Mouse (Mus musculus) adrenal gland, postnatal 4 days (tissue): ENCODE results near the gene Tpk1. TPM values are rescaled to one million over a fixed set of nuclear protein-coding genes. Genes with fewer than 3 reads are reported as not detected.
"Not testable (repeated sequence)": the region's sequence is repeated elsewhere in the genome, so short reads cannot be mapped to it uniquely, and the experiment has no call there.

Experiments
- DNase-seq, 2 experiments: peaks; one replicate each; pipeline ENCODE4 v3.0.0; 2021 to 2022; ENCODE audit warnings: low spot score in 2 of 2, mixed read lengths in 2 of 2
- total RNA-seq, 2 experiments: library from RNA; stranded (reverse); gene quantifications; 2 replicates each; pipeline ENCODE4 v1.2.3; 2021

Gene Tpk1
- total RNA-seq, 2 experiments from 2014 or later = 11.8 to 18.5 TPM

DNA sequence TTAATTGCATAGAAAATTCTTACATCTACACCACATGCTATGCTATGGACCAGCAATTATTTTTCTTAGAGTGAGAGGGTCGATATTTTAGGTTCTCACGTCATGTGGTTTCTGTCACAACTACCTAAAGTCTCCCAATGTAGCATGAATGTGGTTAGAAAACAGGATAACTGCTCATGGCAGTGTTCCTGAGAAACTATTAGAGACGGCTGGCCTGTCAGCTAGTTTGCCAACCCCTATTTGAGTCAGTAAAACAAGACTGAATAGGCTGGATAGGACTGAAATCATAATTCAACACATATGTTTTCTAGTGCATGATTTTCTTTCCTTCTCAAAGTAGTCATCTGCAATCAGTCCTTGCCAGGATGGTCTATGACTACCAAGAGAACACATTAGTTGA, 137.1 kb downstream of the Tpk1 start:
- no peak for DNase-seq

DNA sequence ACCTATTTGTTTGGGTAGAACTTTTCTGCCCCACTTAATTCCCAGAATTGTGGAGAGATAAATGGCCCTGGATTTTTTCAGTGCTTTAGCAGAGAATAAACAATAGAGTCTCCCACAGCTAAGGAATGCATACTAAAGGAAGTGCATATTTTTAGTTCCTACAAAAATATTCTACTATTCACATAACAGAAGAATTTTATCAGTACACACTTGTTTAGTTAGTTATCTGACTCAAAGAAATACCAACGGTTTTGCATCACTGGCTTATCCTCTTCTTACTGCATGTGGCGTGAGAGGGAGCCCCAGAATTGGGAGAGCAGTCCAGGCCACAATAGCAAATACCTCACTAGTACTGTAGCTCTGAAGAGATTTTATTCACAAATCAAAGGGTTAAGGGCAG, 141.1 kb downstream of the Tpk1 start:
- DNase-seq = no peak

DNA sequence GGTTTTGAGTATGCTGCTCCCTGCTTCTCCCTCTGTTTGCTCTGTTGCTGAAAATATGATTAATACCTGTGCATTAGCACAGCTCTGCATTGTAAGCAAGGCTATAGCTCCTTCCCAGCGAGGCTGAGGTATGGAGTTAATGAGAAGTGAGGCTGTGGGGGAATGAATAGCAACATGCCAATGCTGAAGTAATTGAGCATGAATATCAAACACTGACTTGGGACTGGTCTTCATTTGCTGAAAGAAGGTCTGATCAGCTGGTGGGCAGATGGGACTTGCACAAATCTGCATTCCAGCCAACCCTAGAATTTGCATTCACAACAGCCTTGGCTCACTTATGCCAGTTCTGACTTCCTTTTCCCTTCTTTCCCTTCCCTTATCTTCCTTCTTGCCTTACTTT, 144.0 kb downstream of the Tpk1 start:
- DNase-seq = no peak

DNA sequence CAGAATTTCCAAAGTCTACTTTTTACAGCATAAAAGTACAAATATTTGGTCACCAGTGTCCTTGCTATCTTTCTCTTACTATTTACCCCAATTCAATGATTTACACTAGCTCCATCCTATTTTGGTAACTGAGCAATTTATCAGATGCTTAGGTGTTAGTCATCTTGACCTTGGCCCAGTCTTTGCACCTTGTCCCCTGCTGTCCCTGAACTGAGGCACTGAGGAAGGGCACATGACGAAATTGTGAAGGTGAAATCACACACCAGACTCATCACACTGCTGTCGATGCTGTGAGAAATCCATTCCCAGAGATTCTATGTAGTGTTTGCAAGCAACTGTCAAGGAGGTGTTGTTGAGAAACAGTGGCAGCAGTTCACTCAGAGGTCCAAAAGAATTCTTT, 145.9 kb downstream of the Tpk1 start:
- DNase-seq = no peak

DNA sequence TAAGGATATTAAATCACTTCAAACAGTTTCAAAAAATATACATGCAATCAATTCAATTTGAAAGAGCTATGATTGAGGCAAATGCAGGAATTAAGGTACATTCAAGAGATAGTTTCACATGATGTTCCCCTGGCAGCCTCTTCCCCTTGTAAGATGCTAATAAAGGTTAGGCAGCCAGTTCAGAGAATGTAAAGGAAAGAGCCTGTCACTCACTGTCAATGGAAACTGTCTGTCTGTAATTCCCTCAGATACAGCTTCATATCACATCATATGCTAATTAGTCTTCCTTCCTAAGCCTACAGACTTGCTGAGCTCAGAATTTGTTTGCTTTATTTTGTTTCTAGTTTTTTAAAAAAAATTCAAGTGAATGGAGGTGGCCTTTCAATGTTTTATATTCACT, 147.7 kb downstream of the Tpk1 start:
- no peak for DNase-seq

DNA sequence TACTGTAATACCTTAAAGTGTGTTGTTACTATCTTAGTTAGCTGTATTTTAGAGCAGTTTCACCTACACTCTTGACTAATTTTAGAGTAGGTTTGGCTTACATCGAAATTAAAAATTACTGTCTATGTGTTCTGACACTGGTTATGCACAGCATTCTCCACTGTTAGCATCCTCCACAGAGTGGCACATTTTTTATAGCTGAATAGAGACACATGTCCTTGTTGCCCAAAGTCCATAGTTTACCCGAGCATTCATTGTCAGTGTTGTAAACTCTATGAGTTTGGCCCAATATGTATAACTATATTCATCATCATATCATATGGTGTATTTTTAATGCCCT, 148.8 kb downstream of the Tpk1 start:
- DNase-seq = no peak

DNA sequence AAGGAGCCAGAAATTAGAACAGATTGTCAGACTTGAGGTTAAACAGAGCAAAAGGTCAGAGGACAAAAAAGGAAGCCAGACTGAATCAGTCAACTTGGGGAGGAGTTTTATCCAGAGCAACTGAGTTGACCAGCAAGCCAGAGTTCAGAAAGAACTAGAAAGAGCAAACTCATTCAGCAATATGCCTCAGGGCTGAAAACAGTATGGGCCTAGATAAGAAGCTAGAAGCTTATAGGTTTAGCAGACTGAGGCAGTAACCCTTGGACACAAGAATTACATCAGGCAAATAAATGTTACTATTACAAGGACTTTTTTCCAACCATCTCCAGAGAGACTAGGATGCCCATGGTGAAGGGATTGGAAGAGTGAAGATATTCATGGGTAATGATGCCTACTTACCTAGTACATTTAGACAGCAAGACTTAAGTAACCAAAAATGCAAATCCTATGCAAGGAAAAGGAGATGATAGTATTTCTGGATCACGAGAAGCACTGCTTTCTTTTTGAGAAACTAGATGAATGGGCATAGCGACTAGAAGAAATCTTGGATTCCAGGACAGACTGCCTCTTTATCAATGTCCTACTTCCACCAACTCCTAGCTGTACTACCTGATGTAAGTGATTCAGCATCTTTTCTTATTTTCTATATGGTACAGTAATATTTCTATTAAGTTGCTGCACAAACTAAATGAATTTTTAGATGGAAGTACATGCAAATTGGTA, 149.3 kb downstream of the Tpk1 start:
- DNase-seq = no peak

DNA sequence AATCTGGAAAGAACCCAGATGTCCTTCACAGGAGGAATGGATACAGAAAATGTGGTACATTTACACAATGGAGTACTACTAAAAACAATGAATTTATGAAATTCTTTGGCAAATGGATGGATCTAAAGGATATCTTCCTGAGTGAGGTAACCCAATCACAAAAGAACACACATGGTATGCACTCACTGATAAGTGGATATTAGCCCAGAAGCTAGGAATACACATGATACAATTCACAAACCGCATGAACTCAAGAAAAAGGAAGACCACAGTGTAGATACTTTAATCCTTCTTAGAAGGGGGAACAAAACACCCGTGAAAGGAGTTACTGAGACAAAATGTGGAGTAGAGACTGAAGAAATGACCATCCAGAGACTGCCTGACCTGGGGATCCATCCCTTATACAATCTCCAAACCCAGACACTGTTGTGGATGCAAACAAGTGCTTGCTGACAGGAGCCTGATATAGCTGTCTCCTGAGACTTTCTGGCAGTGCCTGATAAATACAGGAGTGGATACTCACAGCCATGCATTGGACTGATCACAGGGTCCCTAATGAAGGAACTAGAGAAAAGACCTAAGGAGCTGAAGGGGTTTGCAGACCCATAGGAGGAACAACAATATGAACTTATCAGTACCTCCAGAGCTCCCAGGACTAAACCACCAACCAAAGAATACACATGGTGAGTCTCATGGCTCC, 159.2 kb downstream of the Tpk1 start:
- not testable (repeated sequence) for DNase-seq

DNA sequence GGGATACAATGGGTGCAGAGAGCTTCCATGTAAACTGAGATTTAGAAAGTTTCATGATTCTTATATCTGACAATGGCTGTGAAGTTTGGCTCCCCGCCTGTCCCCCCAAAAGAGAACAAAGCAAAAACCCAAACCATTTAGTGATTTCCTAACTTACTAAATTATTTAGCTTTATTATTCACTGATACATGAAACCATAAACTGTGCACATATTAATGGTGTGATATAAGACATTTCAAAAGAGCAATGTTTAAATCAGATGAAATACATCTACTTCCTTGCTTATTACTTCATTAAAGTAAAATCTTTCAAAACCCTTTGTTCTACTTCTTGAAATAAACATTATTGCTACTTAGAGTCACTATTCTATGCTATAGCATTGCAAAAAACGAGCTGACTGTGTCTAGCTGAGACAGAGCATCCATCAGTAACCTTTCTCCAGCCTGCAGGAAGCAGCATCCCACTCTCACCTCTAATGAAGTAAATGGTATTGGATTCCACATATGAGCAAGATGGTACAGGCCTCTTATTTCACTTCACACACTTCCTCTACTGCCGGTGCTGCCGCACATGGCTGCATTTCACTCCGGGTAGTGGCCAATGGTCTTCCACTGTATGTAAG, 161.4 kb downstream of the Tpk1 start:
- no peak for DNase-seq

DNA sequence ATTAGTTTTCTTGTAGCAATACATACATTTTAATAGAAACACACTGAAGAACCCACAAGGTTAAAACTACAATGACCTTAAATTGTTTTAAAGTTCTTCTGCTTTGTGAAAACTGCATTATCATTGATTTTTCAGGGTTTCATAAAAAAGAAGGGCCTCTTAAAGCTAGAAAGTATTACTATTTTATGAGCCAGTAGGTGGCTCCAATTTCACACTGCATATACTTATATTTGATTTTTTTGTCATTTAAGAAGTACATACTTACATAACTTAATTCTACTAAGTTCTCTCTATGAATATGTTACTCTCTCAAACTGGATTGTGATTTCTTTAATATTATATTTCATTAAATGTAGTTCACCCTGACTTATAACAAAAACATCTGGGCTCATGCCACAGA, 173.7 kb downstream of the Tpk1 start:
- no peak for DNase-seq

DNA sequence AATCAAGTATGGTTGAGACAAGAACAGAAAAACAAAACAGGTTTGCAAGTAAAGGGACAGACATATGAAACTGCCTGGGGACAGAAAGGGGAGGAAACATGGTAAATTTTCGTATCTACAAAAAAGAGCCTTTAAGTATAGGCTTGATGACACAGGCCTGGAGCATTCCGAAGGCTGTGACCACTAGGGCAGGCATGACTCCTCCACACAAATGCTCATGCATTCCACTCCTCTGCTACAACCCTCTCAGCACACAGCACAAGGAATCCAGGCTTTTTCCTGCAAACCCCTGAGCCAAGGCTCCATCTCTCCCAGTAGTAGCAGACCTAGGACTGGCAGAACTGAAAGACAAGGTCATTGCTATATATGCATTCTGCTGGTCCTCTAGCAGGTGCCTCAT, 179.4 kb downstream of the Tpk1 start:
- no peak for DNase-seq

DNA sequence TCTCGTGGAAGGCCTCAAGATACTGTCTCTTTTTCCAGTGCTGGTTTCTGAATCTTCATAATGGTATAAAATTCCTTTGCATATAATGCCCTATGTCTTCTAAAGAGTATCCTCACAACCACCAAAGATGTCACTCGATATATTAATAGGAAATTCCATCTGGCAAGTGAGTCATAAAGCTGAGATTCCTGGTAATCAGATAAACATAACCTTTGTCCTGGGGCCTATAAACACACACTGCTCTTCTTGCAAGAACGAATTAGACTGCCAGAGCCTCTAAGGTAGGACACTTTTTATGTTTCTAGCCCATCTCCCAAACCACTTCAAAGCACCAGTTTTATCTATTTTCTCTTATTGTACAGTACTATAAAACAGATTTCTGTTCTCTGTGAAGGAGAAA, 185.4 kb downstream of the Tpk1 start:
- DNase-seq = no peak

DNA sequence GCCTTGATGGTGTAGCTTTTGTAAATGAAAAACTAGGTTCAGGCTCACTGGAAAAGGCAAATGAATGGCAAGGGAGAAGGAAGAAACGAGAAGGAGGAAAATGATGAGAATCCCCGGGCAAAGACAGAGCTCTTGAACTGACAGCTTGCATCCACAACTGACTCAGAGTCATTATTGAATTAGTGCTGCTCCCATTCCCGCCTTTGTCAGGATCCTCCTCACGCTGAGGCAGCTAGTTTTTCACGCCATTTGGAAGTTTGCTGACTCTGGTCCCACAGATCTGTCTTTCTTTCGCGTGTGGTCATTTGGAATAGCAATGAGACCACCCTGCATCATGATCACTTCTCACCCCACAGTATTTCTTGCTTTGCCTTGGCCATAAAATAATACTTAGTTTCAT, 187.3 kb downstream of the Tpk1 start:
- no peak for DNase-seq

DNA sequence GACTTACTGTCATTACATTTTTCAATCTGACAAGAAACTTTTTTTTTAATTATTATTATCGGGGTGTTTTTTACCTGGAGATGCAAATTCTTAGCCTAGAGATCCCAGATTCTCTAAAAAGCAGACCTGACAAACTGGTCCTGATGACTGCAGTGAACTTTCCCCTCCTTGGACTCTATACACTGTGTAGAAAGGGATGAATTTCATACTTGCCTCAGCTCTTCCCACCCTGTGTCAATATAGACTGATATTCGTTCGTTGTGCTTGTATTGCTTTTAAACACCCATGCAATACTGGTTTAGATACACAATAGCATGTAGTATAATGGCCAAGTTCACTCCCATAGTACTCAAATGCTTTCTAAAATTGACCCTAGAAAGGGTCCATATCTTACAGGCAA, 189.7 kb downstream of the Tpk1 start:
- DNase-seq = no peak

DNA sequence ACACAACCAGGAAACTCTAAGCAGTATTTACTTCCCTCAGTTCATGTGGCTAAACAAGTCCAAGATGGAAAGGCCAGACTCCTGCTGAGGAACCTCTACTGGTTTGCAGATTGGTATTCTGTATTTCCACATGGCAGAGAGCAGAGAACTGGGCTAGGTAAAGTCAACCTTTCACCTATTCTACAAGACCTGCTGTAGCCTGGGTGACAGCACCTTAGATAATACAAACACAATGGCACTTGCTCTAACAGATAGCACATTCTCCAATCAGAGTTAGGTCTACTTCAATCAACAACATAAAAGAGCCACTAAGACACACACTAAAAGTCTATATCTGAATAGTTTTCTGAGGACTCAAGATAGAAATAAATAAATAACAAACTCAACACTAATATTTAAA, 190.2 kb downstream of the Tpk1 start:
- DNase-seq = no peak

DNA sequence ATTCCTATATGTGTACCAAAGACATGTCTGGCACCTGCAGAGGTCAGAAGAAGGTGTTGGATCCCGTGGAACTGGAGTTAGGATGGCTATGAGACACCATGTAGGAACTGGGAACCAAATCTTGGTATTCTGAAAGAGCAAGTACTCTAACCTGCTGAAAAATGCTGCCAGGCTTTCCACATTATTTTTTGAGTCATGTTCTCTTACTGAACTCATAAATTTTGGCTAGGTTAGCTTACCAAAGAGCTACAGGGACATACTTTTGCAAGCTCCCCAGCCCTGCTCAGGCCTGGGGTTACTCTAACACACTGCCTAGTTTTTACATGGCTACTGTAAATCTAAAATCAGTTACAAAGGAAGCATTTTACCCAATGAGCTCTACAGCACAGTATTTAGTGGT, 194.5 kb downstream of the Tpk1 start:
- no peak for DNase-seq

DNA sequence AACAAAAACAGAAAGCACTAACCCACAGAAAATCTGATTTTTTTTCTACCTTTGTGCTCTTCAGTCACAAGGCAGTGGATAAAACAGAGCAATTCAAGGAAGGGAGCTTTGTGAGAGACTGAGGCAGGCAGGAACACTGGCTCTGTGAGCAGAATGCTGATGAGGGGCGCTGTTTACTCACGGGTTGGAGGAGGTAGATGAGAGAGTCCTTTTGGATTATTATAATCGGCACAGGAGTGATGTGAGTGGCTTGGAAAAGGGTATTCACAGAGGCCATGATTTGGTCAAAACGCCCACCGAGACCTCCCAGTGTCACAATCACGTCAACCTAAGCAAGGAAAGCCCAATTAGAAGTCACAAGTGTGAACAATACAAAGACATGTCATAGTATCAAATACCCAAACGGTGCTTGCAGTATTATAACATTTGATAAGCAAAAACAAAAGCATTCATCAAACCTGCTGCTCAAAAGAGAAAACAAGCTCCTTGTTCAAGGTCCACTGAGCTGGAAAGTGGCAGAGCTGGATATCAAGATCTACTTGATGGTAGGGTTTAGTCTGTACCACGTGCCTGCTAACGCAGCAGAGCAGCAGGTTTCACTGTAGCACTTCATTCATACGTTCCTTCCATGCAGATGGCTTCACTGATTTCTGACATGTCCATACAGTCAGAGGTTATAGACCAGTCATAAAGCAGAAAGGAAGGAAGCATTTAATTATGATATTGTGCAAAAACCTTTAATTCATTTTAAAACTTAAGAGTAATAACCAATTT, 197.1 kb downstream of the Tpk1 start:
- no peak for DNase-seq

DNA sequence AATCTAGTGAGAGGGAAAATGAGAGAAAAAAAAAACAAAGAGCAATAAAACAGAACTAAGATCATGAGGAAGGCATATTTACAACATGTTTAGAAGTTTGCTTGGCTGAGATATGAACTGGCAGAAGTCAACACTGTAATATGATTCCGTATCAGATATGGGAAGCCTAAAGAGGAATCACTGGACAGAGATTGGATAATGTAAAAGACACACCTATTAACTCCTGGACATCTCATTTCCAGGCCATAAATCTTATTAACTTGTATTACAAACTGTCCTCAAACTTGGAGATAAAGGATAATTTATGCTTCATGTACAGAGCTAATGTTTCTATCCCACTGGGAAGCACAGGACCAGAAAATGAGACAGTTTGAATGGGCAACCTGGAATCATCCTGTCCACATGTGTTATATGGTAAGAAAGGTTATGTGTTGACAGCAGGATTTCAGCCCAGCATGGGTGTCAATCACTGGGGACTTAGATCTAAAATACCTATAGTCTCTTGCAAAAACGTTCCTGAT, 203.2 kb downstream of the Tpk1 start:
- DNase-seq = no peak

DNA sequence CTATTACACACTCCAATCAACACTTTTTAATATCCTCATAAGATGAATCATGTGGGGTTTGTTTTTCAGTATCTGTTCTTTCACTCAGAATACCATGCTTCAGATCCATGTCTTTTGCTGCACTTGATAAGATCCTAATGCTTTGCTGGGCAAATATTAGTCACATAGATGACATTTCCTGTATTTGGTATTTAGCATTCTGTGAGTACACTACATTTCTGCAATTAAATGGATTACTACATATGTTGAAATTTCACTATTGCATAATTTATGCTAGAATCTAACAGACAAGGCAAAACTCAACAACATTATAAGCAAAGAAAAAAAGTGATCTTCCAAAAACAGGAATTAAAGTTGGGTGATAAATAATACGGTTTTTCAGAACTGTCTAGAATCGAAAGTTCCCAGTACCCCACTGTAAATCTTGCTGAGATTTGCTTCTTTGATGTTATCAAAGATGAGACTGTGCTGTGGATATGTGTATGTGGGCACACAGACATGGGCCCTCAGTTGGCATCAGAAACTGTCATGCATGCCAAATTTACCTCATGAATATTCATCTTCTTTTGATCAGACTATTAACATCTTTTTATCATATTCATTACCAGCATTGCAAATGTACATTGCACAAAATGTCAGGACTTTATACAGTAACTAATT, 203.8 kb downstream of the Tpk1 start:
- no peak for DNase-seq

DNA sequence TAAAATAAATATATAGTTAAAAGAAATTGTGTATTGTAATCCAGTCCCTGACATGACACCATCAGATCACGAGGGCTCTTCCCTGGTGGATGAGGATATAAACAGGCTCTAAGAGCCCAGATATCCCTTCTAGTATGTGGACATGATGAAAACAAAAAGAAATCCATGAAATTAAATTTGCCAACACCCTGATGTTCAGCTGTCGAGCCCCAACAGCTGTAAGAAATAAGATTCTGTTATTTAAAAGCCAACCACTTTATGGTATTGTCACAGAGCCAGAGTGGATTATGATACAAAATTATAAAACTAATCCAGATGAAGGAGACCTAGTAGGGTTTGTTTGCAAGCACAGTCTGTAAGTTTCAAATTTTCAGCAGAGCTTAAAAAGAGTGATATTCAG, 207.0 kb downstream of the Tpk1 start:
- no peak for DNase-seq

DNA sequence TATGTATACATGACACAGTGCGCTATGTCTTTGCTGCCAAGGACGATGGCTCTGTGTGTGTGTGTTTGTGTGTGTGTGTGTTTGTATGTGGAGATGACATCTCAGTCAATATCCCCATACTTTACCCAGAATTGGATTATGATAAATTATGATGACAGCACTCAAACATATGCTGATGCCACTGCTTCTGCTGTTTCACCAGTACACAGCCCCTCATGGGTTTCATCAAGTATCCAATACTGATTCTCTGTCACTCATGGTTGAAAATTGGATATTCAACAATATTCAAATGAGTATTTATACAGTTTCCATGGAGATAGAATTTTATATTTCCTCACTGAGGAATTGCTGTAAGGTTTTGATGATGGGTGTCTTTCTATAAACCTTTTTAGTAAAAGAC, 208.1 kb downstream of the Tpk1 start:
- DNase-seq = no peak
